Mouse (Mus musculus) embryonic fibroblast, embryonic 13.5 days (primary cell): ENCODE data around the gene Cacnb3.

ENCODE experiments used
- CTCF ChIP-seq: IDR thresholded peaks from 2 replicates; pipeline ENCODE4 v1.5.1; 2011; ENCODE audit warnings: mild to moderate bottlenecking, control low read depth, low read length, moderate library complexity, borderline replicate concordance; ENCODE audit not compliant: insufficient read depth
- POLR2A ChIP-seq: IDR thresholded peaks from 2 replicates; pipeline ENCODE4 v1.6.1; 2011; ENCODE audit warnings: low read depth, mild to moderate bottlenecking, control low read depth, low read length, moderate library complexity

GRCm38 (mm10) chr15:98648071-98648470, 17.4 kb downstream of the Cacnb3 start:
- TF ChIP-seq POLR2A = no peak
- TF ChIP-seq CTCF = no peak
